Mouse (Mus musculus): ENCODE measurements around the gene Carf.
"Not testable (repeated sequence)": the region's sequence is repeated elsewhere in the genome, so short reads cannot be mapped to it uniquely, and the experiment has no call there.

The Carf gene

DNA sequence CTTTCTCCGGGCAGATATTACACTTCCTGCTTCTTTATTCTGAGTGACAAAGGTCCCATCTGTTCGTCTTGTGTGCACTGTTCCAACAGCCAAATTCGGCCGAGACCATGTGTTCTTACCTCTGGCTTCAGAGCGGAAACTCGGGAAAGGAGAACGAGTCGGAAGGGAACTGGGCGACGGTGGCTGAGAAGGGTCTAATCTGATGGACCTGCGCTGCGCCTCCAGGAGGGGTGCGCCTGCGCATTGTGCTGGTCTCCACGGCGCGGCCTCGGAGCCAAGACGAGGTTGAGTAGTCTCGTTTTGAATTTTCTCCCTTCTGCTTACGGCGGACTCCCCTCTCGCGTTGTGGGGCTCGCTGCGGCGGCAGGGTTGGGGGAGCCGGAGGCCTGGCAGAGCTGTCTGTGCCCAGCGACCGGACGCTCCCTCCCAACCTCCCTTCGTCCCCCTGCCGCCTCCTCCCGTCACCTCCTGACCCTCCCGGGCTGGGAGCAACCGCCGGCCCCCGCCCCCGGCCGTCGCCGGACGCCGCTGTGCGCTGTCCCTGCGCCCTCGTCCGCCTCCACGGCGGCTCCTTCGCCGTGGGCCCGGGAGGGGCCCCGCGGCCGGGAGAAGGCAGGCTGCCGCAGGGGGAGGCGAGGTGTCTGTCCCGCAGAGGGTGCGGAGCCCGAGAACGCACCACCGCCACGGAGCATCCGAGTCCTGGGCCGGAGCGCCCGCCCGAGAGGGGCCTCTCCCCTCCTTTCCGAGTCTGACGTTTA, at the start of gene Carf, which contains the start of gene Wdr12:
Carf (plus strand) TSS at position 224 of the 758 bp plus-strand sequence.
Wdr12 (minus strand) TSS at position 622 of the 758 bp plus-strand sequence.
- DNase-seq (ENCODE audit: low spot score): peak; percentile 98

DNA sequence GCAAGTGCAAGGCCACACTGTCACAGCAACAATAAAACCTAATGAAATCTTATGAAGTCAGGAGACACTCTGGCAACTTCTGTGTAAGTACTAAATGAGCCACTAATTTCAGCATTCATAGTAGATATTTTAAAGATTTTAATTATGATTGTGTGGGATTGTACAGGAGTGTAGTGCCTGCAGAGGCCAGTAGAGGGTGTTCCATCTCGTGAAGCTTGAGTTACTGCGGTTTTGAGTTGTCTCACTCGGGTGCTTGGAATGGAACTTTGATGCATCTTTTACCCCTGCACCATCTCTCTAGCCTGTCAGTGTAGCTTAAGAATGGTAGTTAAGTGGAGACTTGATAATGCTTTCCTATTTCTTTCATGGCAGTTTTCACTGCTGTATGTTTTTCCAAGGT, 43.4 kb upstream of the Carf start:
- DNase-seq (ENCODE audit: low spot score): no peak

DNA sequence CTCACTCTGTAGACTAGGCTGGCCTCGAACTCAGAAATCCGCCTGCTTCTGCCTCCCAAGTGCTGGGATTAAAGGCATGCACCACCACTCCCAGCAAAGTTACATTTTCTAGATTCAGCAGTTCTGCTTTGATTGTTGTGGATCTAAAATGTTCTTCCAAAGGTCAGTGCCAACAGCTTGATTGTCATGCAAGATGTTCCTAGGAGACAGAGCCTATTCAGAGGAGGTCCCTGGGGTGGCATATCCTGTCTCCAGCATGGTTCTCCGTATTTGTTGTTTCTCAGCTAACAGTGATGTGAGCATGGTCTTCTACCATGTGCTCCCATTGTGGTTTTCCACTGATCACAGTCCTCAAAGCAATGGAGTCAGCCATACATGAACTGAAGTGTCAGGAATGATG, 41.7 kb upstream of the Carf start:
- DNase-seq (ENCODE audit: low spot score): no peak

DNA sequence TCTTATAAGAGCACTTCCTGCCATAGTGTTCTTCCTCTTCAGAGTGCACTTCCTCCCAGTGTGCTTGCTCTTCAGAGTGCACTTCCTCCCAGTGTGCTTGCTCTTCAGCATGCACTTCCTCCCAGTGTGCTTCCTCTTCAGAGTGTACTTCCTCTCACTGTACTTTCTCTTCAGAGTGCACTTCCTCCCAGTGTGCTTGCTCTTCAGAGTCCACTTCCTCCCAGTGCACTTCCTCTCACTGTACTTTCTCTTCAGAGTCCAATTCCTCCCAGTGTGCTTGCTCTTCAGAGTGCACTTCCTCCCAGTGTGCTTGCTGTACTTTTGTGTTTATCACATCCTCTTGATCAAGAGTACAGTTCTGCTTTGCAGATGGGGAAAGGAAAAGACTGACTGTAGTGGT, 27.3 kb upstream of the Carf start:
- DNase-seq (ENCODE audit: low spot score): not testable (repeated sequence)

DNA sequence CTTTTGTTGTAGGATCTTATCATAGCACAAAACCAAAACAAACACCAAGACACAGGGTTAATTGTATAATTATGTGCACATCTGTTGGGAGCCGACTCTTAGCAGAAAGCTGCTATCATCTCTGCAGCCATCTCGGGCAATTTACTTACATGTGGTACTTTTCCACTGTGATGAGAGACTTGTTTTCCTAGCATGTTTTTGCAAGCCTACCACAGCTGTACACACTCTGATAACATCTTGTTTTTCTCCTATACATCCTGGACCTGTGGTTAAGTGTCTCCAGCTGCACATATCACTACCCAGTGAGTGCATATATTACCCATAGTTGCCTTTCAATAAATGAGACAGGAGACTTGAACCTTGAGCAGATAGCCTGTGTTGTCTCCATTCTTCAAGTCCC, 23.1 kb upstream of the Carf start:
- DNase-seq (ENCODE audit: low spot score): no peak

DNA sequence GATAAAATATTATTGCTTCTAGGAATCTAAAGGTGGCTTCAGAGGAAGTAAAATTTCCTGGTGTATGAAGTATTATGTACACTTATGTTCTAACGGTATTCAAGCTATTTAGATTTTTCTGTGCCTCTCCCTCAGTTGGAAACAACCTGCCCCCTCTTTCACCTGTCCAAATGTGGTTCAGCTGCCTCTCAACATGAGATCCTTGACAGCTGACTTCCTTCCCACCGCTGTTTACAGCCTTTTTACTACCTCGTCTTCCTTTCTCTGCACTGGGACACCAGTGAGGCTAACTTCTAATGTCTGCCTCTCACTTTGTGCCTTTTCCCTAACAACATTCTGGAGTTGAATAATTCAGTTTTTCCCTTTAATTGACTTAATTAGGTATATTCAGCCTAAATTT, 22.5 kb upstream of the Carf start:
- no peak for DNase-seq (ENCODE audit: low spot score)

DNA sequence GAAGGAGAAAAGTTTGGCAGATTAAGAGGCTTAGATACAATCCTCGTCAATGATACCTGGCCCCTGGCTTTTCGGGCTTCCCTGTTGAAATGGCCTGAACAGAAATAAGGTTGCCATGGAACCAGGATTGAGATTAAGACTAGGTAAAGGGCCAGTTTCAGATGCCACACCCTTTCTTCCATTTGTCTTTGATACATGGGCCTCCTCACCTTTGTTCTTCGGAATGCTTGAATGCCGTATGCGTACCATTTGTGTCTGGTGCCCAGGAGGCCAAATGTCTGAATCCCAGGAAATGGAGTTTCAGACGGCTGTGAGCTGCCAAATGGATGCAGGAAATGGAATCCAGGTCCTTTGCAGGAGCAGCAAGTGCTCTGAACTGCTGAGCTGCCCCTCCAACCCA, 21.6 kb upstream of the Carf start:
- no peak for DNase-seq (ENCODE audit: low spot score)

DNA sequence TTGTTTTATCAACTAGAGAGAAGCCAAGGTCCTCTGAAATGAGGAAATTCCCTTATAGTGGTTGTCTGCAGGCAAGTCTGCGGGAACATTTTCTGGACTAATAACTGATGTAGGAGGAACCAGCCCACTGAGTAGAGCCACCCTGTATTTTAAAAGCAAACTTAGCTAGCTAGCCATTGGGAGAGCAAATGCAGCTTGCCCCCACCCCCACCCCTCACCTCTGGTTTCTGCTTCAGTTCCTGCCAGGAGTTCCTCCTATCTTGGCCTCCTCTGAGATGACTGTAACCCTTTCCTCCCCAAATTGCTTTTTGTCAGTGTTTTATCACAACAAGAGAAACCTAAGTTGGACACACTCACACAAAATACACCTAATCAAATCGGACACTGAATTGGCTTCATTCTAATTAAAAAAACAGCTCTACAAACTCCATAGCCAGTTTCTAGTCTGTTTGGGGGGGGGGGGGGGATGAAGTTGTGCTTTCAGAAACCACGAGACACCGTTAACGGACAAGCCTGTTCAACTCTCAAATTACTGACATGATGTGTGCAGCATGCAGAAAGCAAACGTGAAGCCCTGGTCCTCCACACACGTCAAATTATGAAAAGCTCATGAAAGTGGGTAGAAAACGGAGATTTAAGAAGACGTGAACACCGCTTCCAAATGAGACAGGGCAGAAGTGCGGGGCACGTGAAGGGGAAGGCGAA, 1.3 kb upstream of the Carf start:
- DNase-seq (ENCODE audit: low spot score): peak; percentile 18

DNA sequence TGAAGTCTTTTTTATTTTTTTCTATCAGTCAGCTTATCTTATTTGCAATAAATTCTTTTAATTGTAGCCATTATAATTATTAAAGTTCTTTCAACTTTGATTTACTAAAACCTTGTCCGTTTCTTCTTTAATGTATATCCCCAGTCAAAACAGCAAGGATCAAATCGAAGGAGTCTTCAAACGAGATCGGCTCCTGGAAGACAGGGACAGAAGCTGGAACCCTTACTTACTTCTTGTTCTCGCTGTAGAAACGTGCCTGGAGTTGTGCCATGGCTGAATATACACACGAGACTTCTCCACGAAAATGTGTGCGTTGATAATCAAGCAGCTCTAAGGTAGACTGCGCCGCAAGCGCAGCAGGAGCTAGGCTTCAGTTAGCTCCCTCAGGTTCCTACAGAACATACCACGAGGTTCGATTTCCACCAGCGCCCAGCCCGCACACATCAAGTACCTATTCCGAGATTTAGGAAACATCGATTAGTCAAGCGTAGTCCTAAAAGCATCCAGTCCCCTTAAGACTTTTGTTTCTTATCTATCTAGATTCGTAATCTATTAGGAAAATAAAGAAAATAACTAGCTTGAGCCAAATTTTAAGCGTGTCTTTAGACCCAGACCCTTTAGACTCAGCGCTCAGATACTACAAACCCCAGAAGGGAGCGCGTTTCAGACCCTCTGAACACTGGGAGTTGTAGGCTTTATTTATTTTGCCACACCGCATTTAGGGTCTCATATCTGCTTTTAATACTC, 597 bp upstream of the Carf start:
- DNase-seq (ENCODE audit: low spot score): peak; percentile 90

DNA sequence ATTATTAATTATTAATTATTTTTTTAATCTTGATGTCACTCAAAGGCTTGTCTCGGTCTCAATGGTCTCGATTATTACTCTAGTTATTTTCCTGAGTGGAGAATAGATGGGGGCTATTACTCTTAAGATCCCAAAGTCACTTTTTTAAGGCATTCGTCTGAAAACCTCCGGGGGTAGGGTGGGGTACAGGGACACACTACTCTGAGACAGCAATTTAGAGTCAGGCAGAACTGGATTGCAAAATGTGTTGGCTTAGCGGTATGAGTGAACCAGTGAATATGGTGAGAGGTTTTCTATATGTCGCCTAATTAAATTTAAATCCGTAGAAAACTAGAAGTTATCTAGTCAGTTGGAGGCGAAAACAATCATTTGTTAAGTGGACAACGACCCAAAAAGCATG, 792 bp downstream of the Carf start:
- DNase-seq (ENCODE audit: low spot score): peak; percentile 23

DNA sequence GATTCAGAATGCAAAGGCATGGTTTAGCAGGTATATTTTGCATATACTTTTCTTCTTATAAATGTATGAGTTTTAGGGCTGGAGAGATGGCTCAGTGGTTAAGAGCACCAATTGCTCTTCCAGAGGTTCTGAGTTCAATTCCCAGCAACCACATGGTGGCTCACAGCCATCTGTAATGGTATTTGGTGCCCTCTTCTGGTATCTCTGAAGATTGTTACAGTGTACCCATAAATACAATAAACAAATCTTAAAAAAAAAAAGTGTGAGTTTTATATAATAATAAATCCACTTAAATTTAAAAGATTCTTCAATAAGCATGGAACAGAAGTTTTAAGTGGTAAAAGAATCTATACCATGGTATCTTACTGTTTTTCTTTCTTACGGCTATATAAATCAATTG, 6.5 kb downstream of the Carf start:
- no peak for DNase-seq (ENCODE audit: low spot score)

DNA sequence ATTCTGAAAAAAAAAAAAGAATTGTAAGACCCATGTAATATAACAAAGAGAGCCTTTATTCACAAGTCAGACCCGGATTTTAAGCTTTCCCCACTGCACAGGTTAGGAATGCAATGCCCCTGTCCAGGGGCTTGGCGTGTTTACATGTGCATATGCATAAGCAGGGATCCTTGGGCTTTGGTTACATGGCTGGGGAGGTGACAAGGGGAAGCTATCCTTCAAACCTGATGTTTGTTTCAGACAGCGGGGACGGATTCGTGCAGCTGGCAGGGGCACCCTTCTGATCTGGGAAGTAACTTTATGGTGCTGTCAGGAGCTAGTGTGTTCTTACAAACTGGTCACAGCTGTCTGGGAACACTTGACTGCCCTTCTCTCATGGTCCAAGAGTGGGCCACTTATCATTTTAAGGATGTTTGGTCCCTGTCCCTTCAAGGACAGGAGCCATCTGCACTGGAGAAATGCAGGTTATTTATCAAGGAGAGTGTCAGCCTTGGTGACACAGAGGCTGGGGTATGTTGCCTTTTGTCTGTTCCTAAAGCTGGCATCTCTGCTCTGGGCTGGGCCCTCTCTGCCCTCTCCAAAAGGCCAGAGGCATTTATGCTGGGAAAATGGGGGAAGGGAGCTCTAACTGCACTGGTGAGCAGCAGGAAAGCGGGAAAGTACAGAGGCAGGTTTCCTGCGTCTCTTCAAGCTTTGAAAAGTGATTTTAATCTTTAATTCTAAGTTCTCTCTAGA, 19.8 kb downstream of the Carf start:
- peak; percentile 7 for DNase-seq (ENCODE audit: low spot score)

DNA sequence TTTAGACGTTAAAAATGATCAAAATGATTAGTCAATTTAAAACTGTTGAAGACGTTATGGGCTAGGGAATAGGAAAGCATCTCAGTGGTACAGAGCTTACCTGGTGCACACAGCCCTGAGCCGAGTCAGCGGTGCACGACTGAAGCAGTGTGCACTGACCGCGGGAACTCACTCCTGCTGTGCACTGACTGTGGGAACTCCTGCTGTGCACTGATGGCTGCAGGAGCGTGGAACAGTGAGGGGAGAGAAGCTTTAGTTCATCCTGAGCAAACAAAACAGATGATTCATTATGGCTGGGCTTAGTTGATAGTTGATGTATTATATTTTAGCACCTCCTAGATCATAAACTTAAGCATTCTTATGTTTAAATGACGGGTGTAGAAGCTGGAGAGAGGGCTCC, 39.3 kb downstream of the Carf start:
- no peak for DNase-seq (ENCODE audit: low spot score)

DNA sequence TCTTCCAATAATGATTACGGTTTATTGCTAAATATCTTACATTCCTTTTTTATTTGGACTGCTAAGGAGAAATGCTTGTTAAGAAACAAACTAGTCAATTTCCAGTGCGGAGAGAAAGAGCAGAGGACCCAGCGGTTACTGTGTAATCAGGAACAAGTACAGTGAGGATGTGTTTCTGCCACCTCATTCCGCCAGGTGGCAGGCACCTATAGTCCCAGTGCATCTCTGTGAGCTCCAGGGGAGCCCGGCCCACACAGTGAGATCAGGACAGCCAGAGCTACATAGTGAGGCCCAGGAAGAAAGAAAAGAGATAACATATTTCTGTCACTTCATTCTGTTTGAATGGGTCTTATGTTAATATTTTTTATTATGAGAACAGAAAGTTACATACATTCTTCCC, 54.7 kb downstream of the Carf start:
- DNase-seq (ENCODE audit: low spot score): peak; percentile 14

DNA sequence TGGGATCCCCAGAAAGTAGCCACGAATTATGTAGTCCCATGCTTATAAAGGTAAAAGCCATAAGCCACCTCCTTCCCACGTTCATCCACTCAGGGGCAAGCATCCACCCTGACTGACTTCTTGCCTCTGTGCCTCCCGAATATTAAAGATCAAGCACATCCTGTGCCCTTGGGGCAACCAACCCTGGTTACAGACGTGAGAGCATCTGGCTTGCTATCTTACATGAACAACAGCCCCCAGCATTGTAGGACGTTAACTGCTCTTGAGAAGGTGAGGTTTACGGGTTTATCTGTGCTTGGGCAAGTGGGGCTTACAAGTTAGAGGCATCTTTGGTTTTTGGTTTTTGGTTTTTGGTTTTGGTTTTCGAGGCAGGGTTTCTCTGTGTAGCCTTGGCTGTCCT, 58.6 kb downstream of the Carf start:
- no peak for DNase-seq (ENCODE audit: low spot score)

DNA sequence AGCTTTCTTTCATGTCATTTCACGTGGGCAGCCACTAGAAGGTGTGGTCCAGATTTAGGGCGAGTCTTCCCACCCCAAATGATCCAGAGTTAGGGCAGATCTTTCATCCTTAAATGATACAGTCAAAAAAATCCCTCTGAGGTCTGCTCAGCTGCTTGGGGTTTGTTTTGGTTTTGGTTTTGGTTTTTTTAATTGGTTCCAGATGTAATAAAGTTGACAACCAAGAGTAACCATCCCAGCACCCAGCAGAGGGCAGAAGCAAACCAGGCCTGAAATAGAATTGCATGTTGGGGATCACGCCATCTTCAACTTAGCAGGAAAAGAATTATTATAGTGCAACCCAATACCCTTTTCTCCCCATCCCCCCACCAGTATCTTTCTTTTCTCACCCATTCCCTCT, 60.4 kb downstream of the Carf start:
- peak; percentile 70 for DNase-seq (ENCODE audit: low spot score)

DNA sequence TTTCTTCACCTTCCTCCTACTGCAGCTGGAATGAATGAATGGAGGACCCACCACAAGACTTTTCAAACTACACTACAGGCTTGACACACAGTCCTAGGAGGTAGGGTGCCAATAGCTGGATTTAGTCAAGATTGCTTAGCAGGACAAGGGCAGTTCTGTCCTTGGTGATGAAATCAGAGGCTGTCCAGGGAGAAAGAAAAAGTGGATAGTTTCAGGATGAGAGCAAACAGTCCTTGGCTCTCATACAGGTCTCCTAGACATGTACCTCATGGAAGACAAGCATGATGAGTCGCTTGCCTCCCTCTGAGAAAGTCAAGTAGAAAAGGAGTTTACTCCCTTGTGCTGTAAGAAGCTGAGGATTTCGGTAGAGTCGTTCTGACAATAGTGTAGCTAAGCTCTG, 65.6 kb downstream of the Carf start:
- no peak for DNase-seq (ENCODE audit: low spot score)

DNA sequence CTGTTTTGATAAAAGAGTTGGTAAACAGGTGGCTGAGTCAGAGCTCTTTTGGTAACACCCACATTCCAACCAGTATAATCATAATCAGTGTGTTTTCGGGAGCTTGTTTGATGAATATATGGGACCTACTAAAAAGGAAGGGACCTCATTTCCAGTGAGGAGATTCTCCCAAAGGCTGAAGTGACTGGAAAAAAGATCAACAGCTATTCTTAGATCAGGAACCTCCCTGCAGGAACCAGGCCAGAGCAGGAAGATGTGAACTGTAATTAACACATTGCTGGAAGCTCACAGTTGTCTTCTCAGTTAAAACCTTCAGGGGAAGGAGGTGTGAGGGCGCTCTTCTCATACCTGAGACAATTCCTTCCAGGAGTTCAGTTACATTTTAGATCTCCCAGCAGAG, 71.6 kb downstream of the Carf start:
- no peak for DNase-seq (ENCODE audit: low spot score)

DNA sequence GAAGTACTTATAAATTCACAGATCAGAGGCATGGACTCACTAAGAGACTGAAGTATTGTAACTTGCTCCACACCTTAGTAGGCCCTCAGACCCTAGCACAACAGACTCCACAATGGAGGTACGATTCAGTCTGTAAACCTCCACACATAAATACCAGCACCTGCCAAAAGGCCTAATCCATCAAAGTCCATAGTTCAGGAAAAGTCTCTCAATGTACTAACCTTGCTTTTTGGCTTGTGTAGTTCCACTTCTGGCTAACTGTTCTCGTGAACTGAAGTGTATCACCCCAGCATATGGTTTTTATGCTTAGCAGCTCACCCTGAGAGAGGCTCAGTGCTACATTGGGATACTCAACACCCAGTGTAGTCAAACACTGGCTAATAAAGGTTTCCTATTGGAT, 72.2 kb downstream of the Carf start:
- DNase-seq (ENCODE audit: low spot score): no peak

DNA sequence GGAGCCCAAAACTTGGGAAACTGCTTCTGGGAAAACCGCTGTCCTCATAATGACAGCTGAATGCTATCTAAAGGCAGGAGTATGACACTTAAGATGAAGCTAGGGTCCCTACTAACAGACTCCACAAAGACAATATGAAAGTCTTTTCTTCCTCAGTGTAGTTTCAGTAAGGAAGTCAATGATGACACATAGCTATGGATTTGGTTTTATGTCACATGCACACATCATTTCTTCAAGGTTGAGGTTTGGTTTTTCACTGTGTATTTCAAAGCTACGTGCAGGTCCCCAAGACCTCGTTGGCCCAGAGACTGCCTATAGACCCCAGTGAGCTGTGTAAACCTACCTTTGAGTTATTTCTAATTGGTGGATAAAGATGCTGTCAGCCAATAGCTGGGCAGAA, 75.1 kb downstream of the Carf start:
- no peak for DNase-seq (ENCODE audit: low spot score)

DNA sequence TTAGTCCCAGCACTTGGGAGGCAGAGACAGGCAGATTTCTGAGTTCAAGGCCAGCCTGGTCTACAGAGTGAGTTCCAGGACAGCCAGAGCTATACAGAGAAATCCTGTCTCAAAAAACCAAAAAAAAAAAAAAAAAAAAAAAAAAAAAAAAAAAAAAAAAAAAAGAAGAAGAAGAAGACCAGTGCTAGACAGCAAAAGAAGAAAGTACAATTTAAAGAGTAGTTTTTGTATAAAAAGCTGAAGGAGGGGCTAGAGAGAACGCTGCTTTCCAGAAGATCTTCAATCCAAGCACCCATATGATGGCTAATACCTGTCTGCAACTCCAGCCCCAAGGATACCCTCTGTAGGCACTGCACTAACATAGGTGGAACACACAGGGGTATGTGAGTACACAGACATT, 79.8 kb downstream of the Carf start:
- not testable (repeated sequence) for DNase-seq (ENCODE audit: low spot score)

DNA sequence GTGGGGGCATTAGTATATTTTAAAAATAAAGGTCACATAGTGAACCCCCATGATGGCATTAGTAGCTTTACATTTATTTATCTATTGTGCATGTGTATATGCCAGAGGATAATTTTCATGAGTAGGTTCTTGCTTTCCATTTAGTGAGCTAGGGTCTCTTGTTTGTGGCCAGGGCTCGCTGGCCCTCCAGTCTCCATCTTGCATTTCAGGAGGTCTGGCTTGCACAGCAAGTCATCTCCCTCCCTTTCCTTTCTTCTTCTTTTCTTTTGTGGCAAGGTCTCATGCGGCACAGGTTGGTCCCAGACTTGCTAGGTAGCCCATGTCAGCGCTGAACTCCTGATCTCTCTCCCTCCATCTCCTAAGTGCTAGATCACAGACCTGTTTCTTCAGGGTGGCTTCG, 81.3 kb downstream of the Carf start:
- peak; percentile 34 for DNase-seq (ENCODE audit: low spot score)

Measured in embryo, embryonic 10.5 days (tissue).